Mouse (Mus musculus) Patski (cell line): ENCODE results near the gene Tbl2. TPM values are rescaled to one million over a fixed set of nuclear protein-coding genes. Genes with fewer than 3 reads are reported as not detected.

Experiments used
- ATAC-seq: fragments of 100-300 bp; one replicate; pipeline ENCODE4 v1.8.0; 2021
- CTCF ChIA-PET: fragments of 350-600 bp; sonication (Branson Sonifier 250); formaldehyde crosslinking; loops from one replicate; lab custom pipeline; 2022; ENCODE audit warnings: inconsistent platforms; lab: Charles Lee
- POLR2A ChIA-PET: fragments of 350-600 bp; sonication (Branson Sonifier 250); formaldehyde crosslinking; loops from one replicate; lab custom pipeline; 2022; ENCODE audit warnings: antibody characterized with exemption, inconsistent platforms; lab: Charles Lee
- DNase-seq: peaks from one replicate; pipeline ENCODE4 v3.0.0-alpha.2; 2011; ENCODE audit warnings: low read depth, low spot score
- H3K27me3 ChIP-seq: fragments of 371-371 bp; one replicate; pipeline ENCODE4 v1.5.1; 2021
- CTCF ChIP-seq: fragments of 100-300 bp; IDR thresholded peaks from one replicate; pipeline ENCODE4 v1.5.1; 2021
- in situ Hi-C: fragments of 300-500 bp; cut with MboI; formaldehyde crosslinking; loops from 3 replicates; pipeline ENCODE4 v1.11.1; 2018; ENCODE audit warnings: low pct_unique_long_range_greater_than_20kb, mixed read lengths
- polyA plus RNA-seq: library from polyadenylated mRNA; unstranded; gene quantifications from one replicate; pipeline ENCODE4 v1.2.3, GENCODE M21; 2021

Tbl2 gene
- polyA plus RNA-seq, 1 experiment from 2014 or later, result 12.3 TPM

- no peak for TF ChIP-seq CTCF
- in situ Hi-C loops, result loop anchor here (10.0 kb wide), 1 partner anchor 154 kb away; no protein-coding TSS in a partner anchor
- peak; percentile 91 for ATAC-seq
- peak; percentile 88 for DNase-seq
- ChIA-PET CTCF (no interaction called here), POLR2A (interaction anchor here (1.4 to 1.6 kb wide), 2 partner anchors 16 to 19 kb away, joined by 4 read pairs; partner anchors contain the start of gene Tbl2)
- no peaks in the 10 kb centered on the region for H3K27me3 ChIP-seq
These were observed 18.9 kb downstream of the Tbl2 start, which contains the start of gene Bcl7b for GRCm38 (mm10) chr5:135168063-135169062. TSS of gene Bcl7b (plus strand) at chr5:135168283.

DNA sequence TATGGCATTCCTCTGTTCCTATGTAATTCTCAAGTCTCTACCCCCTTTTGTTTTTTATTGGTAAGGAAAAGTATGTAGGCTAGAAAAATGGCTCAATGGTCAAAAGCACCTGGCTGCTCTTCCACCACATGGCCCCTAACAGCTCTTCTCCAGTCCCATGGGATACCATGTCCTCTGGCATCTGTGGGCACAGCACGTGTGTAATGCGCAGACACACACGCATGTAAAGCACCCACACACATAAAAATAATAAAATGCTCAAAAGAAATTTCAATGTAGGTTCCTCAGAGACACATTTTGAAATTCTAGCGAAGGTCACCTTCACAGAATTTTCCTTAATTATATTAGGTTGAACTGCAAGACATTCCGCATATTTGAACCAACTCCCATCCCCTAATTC lies 20.0 kb downstream of the Tbl2 start:
- DNase-seq (no peak), ATAC-seq (no peak)
- ChIA-PET POLR2A (interaction anchor here (1.4 to 1.6 kb wide), 2 partner anchors 15 to 20 kb away, joined by 4 read pairs; partner anchors contain the start of gene Tbl2), CTCF (no interaction called here)
- no peak for TF ChIP-seq CTCF
- no peaks in the 10 kb centered on the region for H3K27me3 ChIP-seq
- in situ Hi-C loops, result loop anchor here (10.0 kb wide), 1 partner anchor 155 kb away; no protein-coding TSS in a partner anchor

GRCm38 (mm10) chr5:135171688-135172220 lies 22.3 kb downstream of the Tbl2 start:
- DNase-seq (no peak), ATAC-seq (no peak)
- CTCF ChIA-PET, result interaction anchor here (0.9 to 1.9 kb wide), 5 partner anchors 10 to 17 kb away, joined by 3 to 8 read pairs (median 3); no protein-coding TSS in a partner anchor
- in situ Hi-C loops, result no loop called here
- no peaks in the 10 kb centered on the region for H3K27me3 ChIP-seq
- TF ChIP-seq CTCF, result no peak
- POLR2A ChIA-PET, result interaction anchor here (0.6 to 1.5 kb wide), 3 partner anchors 11 to 17 kb away, joined by 3 to 4 read pairs (median 3); no protein-coding TSS in a partner anchor

GRCm38 (mm10) chr5:135172986-135173385 lies 23.5 kb downstream of the Tbl2 start:
- DNase-seq (no peak), ATAC-seq (no peak)
- in situ Hi-C loops, result no loop called here
- CTCF ChIA-PET, result interaction anchor here (1.0 to 1.9 kb wide), 2 partner anchors 10 to 16 kb away, joined by 3 to 8 read pairs; no protein-coding TSS in a partner anchor
- no peaks in the 10 kb centered on the region for H3K27me3 ChIP-seq
- POLR2A ChIA-PET, result interaction anchor here (1.5 kb wide), 1 partner anchor 10 kb away, joined by 4 read pairs; no protein-coding TSS in a partner anchor
- TF ChIP-seq CTCF, result no peak

- in situ Hi-C loops, result no loop called here
- ChIA-PET CTCF (no interaction called here), POLR2A (no interaction called here)
- ATAC-seq (no peak), DNase-seq (no peak)
- no peaks in the 10 kb centered on the region for H3K27me3 ChIP-seq
- TF ChIP-seq CTCF, result no peak
These were observed 25.6 kb downstream of the Tbl2 start for GRCm38 (mm10) chr5:135175086-135175485.

DNA sequence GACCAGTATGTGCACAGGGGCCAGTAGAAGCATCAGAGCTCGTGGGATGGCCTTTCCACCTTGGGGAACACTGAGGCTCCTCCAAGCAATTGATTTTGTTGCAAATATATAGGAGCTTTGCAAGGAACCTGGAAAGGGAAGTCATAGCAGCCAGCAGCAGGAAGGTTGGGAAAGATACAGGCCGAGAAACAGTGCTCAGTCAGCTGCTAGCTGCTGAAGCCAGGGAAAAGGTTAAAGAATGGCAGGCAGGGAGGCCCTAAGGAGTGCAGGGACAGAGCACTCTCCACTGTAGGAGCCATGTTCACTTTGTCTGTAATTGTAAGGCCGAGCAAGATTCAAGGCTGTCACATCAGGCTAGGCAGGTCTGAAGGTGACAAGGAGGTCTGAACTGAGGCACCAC lies 29.1 kb downstream of the Tbl2 start:
- in situ Hi-C loops, result no loop called here
- ATAC-seq, result no peak
- POLR2A ChIA-PET, result interaction anchor here (1.1 kb wide), 1 partner anchor 10 kb away, joined by 3 read pairs; no protein-coding TSS in a partner anchor

GRCm38 (mm10) chr5:135178996-135179395 lies 29.5 kb downstream of the Tbl2 start:
- DNase-seq, result no peak
- ATAC-seq, result no peak
- CTCF ChIA-PET, result interaction anchor here (1.1 kb wide), 1 partner anchor 16 kb away, joined by 3 read pairs; no protein-coding TSS in a partner anchor
- TF ChIP-seq CTCF, result no peak
- POLR2A ChIA-PET, result interaction anchor here (1.1 kb wide), 1 partner anchor 10 kb away, joined by 3 read pairs; no protein-coding TSS in a partner anchor
- H3K27me3 ChIP-seq, result no peaks in the 10 kb centered on the region
- in situ Hi-C loops, result no loop called here

More for the DNA sequence above, 29.1 kb downstream of the Tbl2 start:
- H3K27me3 ChIP-seq, result no peaks in the 10 kb centered on the region
- DNase-seq, result no peak
- CTCF ChIA-PET, result no interaction called here
- TF ChIP-seq CTCF, result no peak

DNA sequence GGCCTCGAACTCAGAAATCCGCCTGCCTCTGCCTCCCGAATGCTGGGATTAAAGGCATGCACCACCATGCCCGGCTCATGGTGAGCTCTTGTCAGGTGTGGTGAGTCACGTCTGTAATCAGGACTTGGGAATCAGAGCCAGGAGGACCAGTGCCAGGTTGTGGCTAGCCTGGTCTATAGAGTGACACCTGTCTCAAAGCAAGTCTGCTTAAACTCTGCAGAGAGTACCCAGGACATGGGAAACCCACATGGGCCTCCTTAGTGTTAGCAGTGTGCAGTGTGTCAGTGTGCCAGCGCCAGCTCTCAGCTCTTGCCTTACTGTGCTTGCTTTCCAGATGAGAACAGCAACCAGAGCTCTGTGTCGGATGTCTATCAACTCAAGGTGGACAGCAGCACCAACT lies 30.2 kb downstream of the Tbl2 start:
- ATAC-seq (no peak), DNase-seq (no peak)
- in situ Hi-C loops, result no loop called here
- ChIA-PET CTCF (interaction anchor here (1.1 kb wide), 1 partner anchor 15 kb away, joined by 3 read pairs; no protein-coding TSS in a partner anchor), POLR2A (interaction anchor here (1.1 kb wide), 1 partner anchor 9 kb away, joined by 3 read pairs; no protein-coding TSS in a partner anchor)
- no peaks in the 10 kb centered on the region for H3K27me3 ChIP-seq
- no peak for TF ChIP-seq CTCF

- CTCF ChIA-PET, result no interaction called here
- TF ChIP-seq CTCF, result no peak
- in situ Hi-C loops, result no loop called here
- ATAC-seq, result no peak
- DNase-seq, result no peak
- H3K27me3 ChIP-seq, result no peaks in the 10 kb centered on the region
- POLR2A ChIA-PET, result no interaction called here
These were observed 31.3 kb downstream of the Tbl2 start for GRCm38 (mm10) chr5:135180796-135181195.

DNA sequence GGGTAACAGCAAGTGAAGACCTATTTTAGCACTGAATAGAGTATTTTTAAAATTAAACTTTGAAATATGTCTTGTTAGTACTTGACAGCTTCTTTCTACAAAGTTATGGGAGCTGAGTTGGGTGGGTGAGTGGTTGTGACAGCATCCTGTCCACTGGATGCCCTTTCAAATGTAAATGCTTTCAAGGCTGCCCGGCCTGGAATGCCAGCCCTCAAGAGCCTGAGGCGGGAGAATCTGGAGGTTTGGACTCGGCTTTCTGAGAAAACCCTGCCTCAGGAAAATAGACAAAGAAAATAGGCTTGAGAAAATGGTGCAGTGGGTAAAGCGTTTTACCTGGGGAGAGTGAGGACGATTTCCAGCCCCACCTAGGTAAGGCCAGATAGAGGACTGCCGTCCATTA lies 32.3 kb downstream of the Tbl2 start:
- TF ChIP-seq CTCF, result no peak
- ATAC-seq (no peak), DNase-seq (no peak)
- ChIA-PET CTCF (no interaction called here), POLR2A (interaction anchor here (1.6 kb wide), 1 partner anchor 10 kb away, joined by 4 read pairs; no protein-coding TSS in a partner anchor)
- no peaks in the 10 kb centered on the region for H3K27me3 ChIP-seq
- in situ Hi-C loops, result no loop called here
